Mouse (Mus musculus): ENCODE measurements around the gene Zfp277. TPM values are rescaled to one million over a fixed set of nuclear protein-coding genes. Genes with fewer than 3 reads are reported as not detected.

Gene Zfp277
- polyA plus RNA-seq, 1 experiment from 2014 or later: 29.3 TPM

DNA sequence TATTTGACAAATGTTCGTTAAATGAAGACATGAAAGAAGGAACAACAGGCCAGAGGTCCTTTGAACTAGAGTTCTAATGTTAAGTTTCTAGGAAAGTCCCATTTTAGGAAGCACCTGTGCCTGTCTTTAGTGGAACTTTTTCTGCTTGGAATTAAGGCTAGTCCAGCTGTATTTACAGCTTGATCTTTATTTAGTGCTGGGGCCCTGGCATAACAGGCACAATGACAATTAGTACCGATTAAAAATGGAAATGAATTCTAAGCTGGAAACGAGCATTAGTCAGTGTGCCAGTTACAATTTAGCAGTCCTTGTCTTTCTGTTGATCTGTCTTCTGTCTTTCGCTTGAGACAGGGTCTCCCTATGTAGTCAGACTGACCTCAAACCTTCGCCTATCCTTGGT, 63.2 kb downstream of the Zfp277 start:
- no peak overlapping the region for H3K9ac ChIP-seq (ENCODE audit: low read depth, low read length)
- WGBS: 89% methylated on average over 5 of the region's 5 CpGs
- no peak overlapping the region for H3K27ac ChIP-seq (ENCODE audit: low read length)
- H3K9me3 ChIP-seq (ENCODE audit: control insufficient read depth, low read length): no peaks in the 10 kb centered on the region
- ATAC-seq: no peak
- no peaks in the 10 kb centered on the region for H3K36me3 ChIP-seq (ENCODE audit: control insufficient read depth, insufficient read depth, low read length)
- H3K4me1 ChIP-seq (ENCODE audit: control insufficient read depth, insufficient read depth, low read length): no peaks in the 10 kb centered on the region
- H3K27me3 ChIP-seq (replicated peaks; ENCODE audit: control insufficient read depth, insufficient read depth, low read length): no peaks in the 10 kb centered on the region
- H3K4me3 ChIP-seq (ENCODE audit: low read length): no peak overlapping the region
- H3K4me2 ChIP-seq (ENCODE audit: low read depth, low read length): no peak overlapping the region

DNA sequence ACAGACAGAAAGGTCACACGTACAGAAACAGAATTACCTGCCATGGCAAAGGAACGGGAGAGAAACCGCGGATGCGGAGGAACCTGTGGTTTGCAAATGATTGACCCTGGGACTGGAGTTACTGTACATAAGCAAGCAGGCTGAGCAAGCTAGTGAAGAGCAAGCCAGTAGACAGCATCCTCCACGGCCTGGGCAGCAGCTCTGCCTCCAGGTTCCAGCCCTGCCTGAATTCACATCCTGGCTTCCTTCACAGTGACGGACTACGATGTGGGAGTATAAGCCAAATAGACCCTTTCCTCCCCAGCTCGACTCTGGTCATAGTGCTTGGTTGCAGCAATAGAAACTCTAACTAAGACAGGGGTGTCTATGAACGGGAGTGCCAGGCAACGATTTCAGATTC, 63.9 kb downstream of the Zfp277 start:
- Histone ChIP-seq H3K27ac (ENCODE audit: low read length) (no peak overlapping the region), H3K4me1 (ENCODE audit: control insufficient read depth, insufficient read depth, low read length) (no peaks in the 10 kb centered on the region), H3K36me3 (ENCODE audit: control insufficient read depth, insufficient read depth, low read length) (no peaks in the 10 kb centered on the region), H3K4me2 (ENCODE audit: low read depth, low read length) (no peak overlapping the region), H3K9ac (ENCODE audit: low read depth, low read length) (no peak overlapping the region), H3K9me3 (ENCODE audit: control insufficient read depth, low read length) (no peaks in the 10 kb centered on the region), H3K27me3 (replicated peaks; ENCODE audit: control insufficient read depth, insufficient read depth, low read length) (no peaks in the 10 kb centered on the region), H3K4me3 (ENCODE audit: low read length) (no peak overlapping the region)
- no peak for ATAC-seq
- WGBS: 89% methylated on average over 11 of the region's 11 CpGs

GRCm38 (mm10) chr12:40381173-40381801, 64.4 kb downstream of the Zfp277 start:
- H3K36me3 ChIP-seq (ENCODE audit: control insufficient read depth, insufficient read depth, low read length): no peaks in the 10 kb centered on the region
- no peaks in the 10 kb centered on the region for H3K4me1 ChIP-seq (ENCODE audit: control insufficient read depth, insufficient read depth, low read length)
- no peak overlapping the region for H3K4me3 ChIP-seq (ENCODE audit: low read length)
- H3K27me3 ChIP-seq (replicated peaks; ENCODE audit: control insufficient read depth, insufficient read depth, low read length): no peaks in the 10 kb centered on the region
- H3K9me3 ChIP-seq (ENCODE audit: control insufficient read depth, low read length): no peaks in the 10 kb centered on the region
- ATAC-seq: no peak
- H3K9ac ChIP-seq (ENCODE audit: low read depth, low read length): no peak overlapping the region
- no peak overlapping the region for H3K4me2 ChIP-seq (ENCODE audit: low read depth, low read length)
- WGBS: 85% methylated on average over 10 of the region's 10 CpGs
- H3K27ac ChIP-seq (ENCODE audit: low read length): no peak overlapping the region

DNA sequence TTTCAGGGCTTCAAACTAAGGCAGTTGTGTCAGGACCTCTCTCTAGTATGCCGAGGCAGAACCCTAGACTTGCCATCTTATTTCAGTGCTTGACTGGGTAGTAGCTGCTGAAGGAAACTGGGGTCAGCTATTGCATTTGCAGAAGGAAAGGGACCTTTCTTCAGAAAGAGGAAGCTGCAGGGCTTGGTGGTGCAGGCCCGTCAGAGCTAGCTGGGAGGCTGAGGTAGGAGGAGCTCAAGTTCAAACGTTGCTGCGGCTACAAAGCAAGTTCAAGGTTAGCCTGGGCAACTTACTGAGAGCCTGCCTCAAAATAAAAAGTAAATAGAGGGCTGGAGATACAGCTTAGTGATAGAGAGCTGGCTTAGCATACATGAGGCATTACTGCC, 66.2 kb downstream of the Zfp277 start:
- no peak overlapping the region for H3K9ac ChIP-seq (ENCODE audit: low read depth, low read length)
- ATAC-seq: no peak
- 76% methylated on average over 4 of the region's 4 CpGs for WGBS
- H3K36me3 ChIP-seq (ENCODE audit: control insufficient read depth, insufficient read depth, low read length): no peaks in the 10 kb centered on the region
- no peak overlapping the region for H3K27ac ChIP-seq (ENCODE audit: low read length)
- H3K27me3 ChIP-seq (replicated peaks; ENCODE audit: control insufficient read depth, insufficient read depth, low read length): no peaks in the 10 kb centered on the region
- no peaks in the 10 kb centered on the region for H3K9me3 ChIP-seq (ENCODE audit: control insufficient read depth, low read length)
- H3K4me2 ChIP-seq (ENCODE audit: low read depth, low read length): no peak overlapping the region
- H3K4me3 ChIP-seq (ENCODE audit: low read length): no peak overlapping the region
- no peaks in the 10 kb centered on the region for H3K4me1 ChIP-seq (ENCODE audit: control insufficient read depth, insufficient read depth, low read length)

DNA sequence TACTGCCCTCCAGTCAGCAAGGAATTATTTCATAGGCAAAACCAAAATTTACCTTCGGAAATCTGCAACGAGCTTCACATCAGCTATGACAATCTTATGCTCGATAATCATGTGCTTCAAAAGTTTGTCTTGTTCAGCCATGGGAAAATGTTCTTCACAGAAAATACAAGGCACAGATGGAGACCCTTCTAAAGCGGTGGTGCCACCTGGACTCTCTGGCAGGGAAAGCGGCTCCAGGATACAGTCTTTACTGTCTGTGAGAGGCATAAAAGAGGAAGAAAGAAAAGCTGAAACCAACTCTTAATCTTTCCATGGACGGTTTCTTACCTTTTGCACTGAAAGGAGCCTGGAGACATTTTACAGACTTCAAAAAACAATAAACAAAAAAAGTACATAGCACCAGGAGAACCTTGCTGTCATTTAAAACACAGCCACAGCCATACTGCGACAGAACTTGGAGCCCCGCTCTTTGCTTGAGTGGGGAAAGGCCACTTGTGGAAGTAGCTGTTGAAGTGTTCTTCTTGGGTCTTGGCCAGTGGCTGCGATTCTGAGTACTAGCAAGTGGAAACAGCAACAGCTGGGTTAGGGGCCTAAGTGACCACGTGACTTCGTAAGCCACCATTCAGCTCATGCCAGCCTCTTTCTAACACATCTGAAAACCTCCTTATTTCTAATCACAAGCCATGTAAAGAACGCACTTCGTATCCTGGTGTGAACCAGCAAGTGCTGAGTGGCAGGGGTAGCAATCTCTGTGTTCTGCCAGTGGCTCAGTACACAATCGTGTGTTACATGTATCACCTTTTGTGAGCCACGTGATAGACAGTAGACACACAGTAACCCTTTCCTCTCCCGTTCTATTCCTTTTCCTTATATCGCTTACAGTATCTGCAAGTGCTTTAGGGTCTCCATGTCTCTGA, 66.8 kb downstream of the Zfp277 start:
- Histone ChIP-seq H3K36me3 (ENCODE audit: control insufficient read depth, insufficient read depth, low read length) (no peaks in the 10 kb centered on the region), H3K4me2 (ENCODE audit: low read depth, low read length) (no peak overlapping the region), H3K27me3 (replicated peaks; ENCODE audit: control insufficient read depth, insufficient read depth, low read length) (no peaks in the 10 kb centered on the region), H3K4me1 (ENCODE audit: control insufficient read depth, insufficient read depth, low read length) (no peaks in the 10 kb centered on the region), H3K9me3 (ENCODE audit: control insufficient read depth, low read length) (no peaks in the 10 kb centered on the region), H3K4me3 (ENCODE audit: low read length) (no peak overlapping the region), H3K9ac (ENCODE audit: low read depth, low read length) (no peak overlapping the region), H3K27ac (ENCODE audit: low read length) (no peak overlapping the region)
- 88% methylated on average over 17 of the region's 17 CpGs for WGBS
- ATAC-seq: no peak

GRCm38 (mm10) chr12:40351879-40352278, 93.8 kb downstream of the Zfp277 start:
- H3K27me3 ChIP-seq (replicated peaks; ENCODE audit: control insufficient read depth, insufficient read depth, low read length): no peaks in the 10 kb centered on the region
- WGBS: 85% methylated on average over 3 of the region's 3 CpGs
- no peak overlapping the region for H3K9ac ChIP-seq (ENCODE audit: low read depth, low read length)
- no peak overlapping the region for H3K4me3 ChIP-seq (ENCODE audit: low read length)
- no peaks in the 10 kb centered on the region for H3K9me3 ChIP-seq (ENCODE audit: control insufficient read depth, low read length)
- H3K4me1 ChIP-seq (ENCODE audit: control insufficient read depth, insufficient read depth, low read length): no peaks in the 10 kb centered on the region
- no peak for ATAC-seq
- no peak overlapping the region for H3K27ac ChIP-seq (ENCODE audit: low read length)
- H3K36me3 ChIP-seq (ENCODE audit: control insufficient read depth, insufficient read depth, low read length): no peaks in the 10 kb centered on the region
- H3K4me2 ChIP-seq (ENCODE audit: low read depth, low read length): no peak overlapping the region

DNA sequence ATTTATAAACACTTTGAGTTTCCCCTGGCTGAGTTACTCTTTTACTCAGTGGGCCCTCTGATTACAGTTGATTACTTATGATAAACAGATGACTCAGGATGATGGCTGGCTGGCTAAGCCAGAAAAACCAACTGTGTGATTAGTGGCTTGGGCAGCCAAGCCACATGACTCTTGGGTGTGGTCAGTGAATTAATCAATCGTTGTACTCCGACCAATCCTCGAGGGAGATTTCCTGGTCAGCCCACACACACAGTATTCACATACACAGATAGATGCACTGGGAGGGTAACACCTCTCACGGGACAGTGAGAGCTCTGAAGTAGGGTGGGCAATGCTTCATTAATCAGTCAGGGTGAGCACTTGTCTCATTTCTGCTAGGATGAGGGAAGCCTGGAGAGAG, 97.5 kb downstream of the Zfp277 start:
- Histone ChIP-seq H3K4me1 (ENCODE audit: control insufficient read depth, insufficient read depth, low read length) (no peaks in the 10 kb centered on the region), H3K27me3 (replicated peaks; ENCODE audit: control insufficient read depth, insufficient read depth, low read length) (no peaks in the 10 kb centered on the region), H3K4me3 (ENCODE audit: low read length) (no peak overlapping the region), H3K4me2 (ENCODE audit: low read depth, low read length) (no peak overlapping the region), H3K27ac (ENCODE audit: low read length) (no peak overlapping the region), H3K9ac (ENCODE audit: low read depth, low read length) (no peak overlapping the region), H3K36me3 (ENCODE audit: control insufficient read depth, insufficient read depth, low read length) (no peaks in the 10 kb centered on the region), H3K9me3 (ENCODE audit: control insufficient read depth, low read length) (no peaks in the 10 kb centered on the region)
- peak; percentile 89 for ATAC-seq
- 61% methylated on average over 4 of the region's 4 CpGs for WGBS

- no peaks in the 10 kb centered on the region for H3K27me3 ChIP-seq (replicated peaks; ENCODE audit: control insufficient read depth, insufficient read depth, low read length)
- H3K9me3 ChIP-seq (ENCODE audit: control insufficient read depth, low read length): no peaks in the 10 kb centered on the region
- no peaks in the 10 kb centered on the region for H3K36me3 ChIP-seq (ENCODE audit: control insufficient read depth, insufficient read depth, low read length)
- H3K4me3 ChIP-seq (ENCODE audit: low read length): no peak overlapping the region
- no peak overlapping the region for H3K27ac ChIP-seq (ENCODE audit: low read length)
- H3K4me1 ChIP-seq (ENCODE audit: control insufficient read depth, insufficient read depth, low read length): no peaks in the 10 kb centered on the region
- no peak for ATAC-seq
- WGBS: 85% methylated on average over 10 of the region's 10 CpGs
- no peak overlapping the region for H3K4me2 ChIP-seq (ENCODE audit: low read depth, low read length)
- H3K9ac ChIP-seq (ENCODE audit: low read depth, low read length): no peak overlapping the region
Measured at GRCm38 (mm10) chr12:40347060-40347698, 98.5 kb downstream of the Zfp277 start.

- no peak overlapping the region for H3K27ac ChIP-seq (ENCODE audit: low read length)
Measured at GRCm38 (mm10) chr12:40341443-40341842, 104.3 kb downstream of the Zfp277 start.

More at GRCm38 (mm10) chr12:40341443-40341842, 104.3 kb downstream of the Zfp277 start:
- no peak overlapping the region for H3K9ac ChIP-seq (ENCODE audit: low read depth, low read length)
- H3K27me3 ChIP-seq (replicated peaks; ENCODE audit: control insufficient read depth, insufficient read depth, low read length): no peaks in the 10 kb centered on the region
- H3K9me3 ChIP-seq (ENCODE audit: control insufficient read depth, low read length): no peaks in the 10 kb centered on the region
- no peaks in the 10 kb centered on the region for H3K36me3 ChIP-seq (ENCODE audit: control insufficient read depth, insufficient read depth, low read length)
- H3K4me1 ChIP-seq (ENCODE audit: control insufficient read depth, insufficient read depth, low read length): no peaks in the 10 kb centered on the region
- H3K4me3 ChIP-seq (ENCODE audit: low read length): no peak overlapping the region
- ATAC-seq: no peak
- no peak overlapping the region for H3K4me2 ChIP-seq (ENCODE audit: low read depth, low read length)
- 44% methylated on average over 5 of the region's 5 CpGs for WGBS

Measured in intestine, embryonic 16.5 days (tissue).